Mouse (Mus musculus): ENCODE data around the gene Nkd1. TPM values are rescaled to one million over a fixed set of nuclear protein-coding genes. Genes with fewer than 3 reads are reported as not detected.
A peak's percentile ranks its signal among the peaks of the same experiment; 100 is the strongest.

Nkd1 gene
- polyA plus RNA-seq, 1 experiment = 21.5 TPM

DNA sequence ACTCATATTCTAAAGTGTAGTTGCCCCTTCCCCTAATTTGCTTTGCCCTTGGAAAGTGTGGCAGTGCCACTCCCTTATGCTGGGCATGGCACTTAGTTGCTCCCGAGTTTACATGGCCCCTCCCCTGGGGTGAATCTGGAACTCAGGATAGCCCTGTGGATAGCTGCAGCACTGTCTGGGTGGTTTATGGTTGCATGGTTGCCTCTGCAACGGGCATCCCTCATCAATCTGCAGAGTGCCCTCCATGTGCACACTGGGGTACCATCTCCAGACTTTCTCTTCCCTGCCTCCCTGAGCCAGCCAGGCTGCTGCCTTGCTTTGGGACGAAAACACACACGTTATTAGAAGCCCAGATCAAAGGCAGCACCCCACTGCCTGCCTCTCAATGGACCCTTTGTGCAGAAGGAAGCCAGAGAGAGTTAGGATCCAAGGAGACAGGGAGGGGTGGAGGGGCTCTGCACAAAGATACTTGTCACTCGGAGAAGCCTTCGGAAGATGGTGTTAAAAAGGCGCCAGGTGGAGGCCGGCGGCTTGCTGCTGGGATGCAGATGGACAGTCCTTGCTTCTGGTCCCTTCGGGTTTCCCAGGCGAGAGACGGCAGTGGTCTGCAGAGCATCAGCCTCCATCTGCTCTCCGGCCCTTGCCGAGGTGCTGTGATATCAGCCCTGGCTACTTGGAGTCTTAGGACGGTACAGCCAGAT, 8.9 kb upstream of the Nkd1 start:
- H3K27me3 ChIP-seq (ENCODE audit: control insufficient read depth, insufficient read depth, low read length) = no peaks in the 10 kb centered on the region
- WGBS = 3% methylated on average over 15 of the region's 15 CpGs
- H3K4me3 ChIP-seq (replicated peaks; ENCODE audit: insufficient read depth, low read depth, low read length) = no peak overlapping the region
- TF ChIP-seq POLR2A (IDR thresholded peaks at IDR 0.05; ENCODE audit: borderline replicate concordance, insufficient read depth, low read length) (no peak), CTCF (IDR thresholded peaks at IDR 0.05; ENCODE audit: borderline replicate concordance, insufficient read depth, low read depth, low read length) (no peak)
- peaks cover 15% of the 10 kb centered on the region for H3K4me1 ChIP-seq (ENCODE audit: control insufficient read depth, insufficient read depth, low read length)
- DNase-seq = peak; percentile 44 to 47
- H3K27ac ChIP-seq (ENCODE audit: insufficient read depth, low read length) = no peak overlapping the region

DNA sequence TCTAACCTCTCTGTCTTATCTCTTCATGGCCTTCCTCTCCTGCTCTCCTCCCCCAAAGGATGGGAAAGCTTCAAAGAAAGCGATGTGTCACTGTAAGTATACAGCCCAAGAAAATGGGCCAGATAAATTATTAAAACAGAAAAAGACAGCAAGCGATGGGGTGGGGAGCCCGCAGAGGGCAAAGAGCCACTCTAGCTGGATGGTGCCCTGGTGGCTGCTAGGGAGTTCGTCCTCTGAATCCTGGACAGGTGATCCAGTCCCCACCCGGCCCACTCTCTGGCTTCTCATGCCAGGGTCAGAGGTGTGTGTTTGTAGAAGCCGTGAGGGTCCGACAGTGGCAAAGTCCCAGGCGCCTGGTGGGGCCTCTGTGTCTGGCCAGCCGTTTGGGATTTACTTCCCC, 3.1 kb upstream of the Nkd1 start:
- TF ChIP-seq CTCF (IDR thresholded peaks at IDR 0.05; ENCODE audit: borderline replicate concordance, insufficient read depth, low read depth, low read length) (no peak), POLR2A (IDR thresholded peaks at IDR 0.05; ENCODE audit: borderline replicate concordance, insufficient read depth, low read length) (no peak)
- no peak overlapping the region for H3K27ac ChIP-seq (ENCODE audit: insufficient read depth, low read length)
- DNase-seq = no peak
- H3K4me3 ChIP-seq (replicated peaks; ENCODE audit: insufficient read depth, low read depth, low read length) = no peak overlapping the region
- WGBS = 79% methylated on average over 9 of the region's 9 CpGs
- H3K4me1 ChIP-seq (ENCODE audit: control insufficient read depth, insufficient read depth, low read length) = peaks cover 8% of the 10 kb centered on the region; the same call in 1 of the 2 replicates
- H3K27me3 ChIP-seq (ENCODE audit: control insufficient read depth, insufficient read depth, low read length) = no peaks in the 10 kb centered on the region

DNA sequence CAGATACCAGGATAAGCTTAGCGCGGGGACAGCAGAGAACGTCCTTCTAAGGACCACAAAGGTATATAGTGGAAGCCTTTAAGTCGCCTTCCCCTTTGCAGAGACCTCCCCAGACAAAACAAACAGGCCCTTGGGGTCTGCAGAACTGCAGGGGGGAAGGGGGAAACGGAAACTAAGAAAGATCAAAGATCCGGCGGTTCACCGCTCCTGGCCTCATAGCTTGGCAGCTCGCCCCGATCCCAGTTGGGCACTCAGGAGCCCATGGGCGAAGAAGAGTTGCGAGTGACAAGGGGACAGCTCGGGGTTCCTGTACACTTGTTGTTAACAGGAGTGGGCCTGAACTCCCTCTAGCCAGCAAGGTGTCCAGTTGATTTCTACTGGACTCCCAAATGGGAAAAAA, 773 bp upstream of the Nkd1 start:
- peaks cover 8% of the 10 kb centered on the region; the same call in 1 of the 2 replicates for H3K4me1 ChIP-seq (ENCODE audit: control insufficient read depth, insufficient read depth, low read length)
- no peak overlapping the region for H3K27ac ChIP-seq (ENCODE audit: insufficient read depth, low read length)
- 15% methylated on average over 13 of the region's 13 CpGs for WGBS
- peak; percentile 17 to 26 for DNase-seq
- no peaks in the 10 kb centered on the region for H3K27me3 ChIP-seq (ENCODE audit: control insufficient read depth, insufficient read depth, low read length)
- no peak for TF ChIP-seq CTCF (IDR thresholded peaks at IDR 0.05; ENCODE audit: borderline replicate concordance, insufficient read depth, low read depth, low read length)
- TF ChIP-seq POLR2A (IDR thresholded peaks at IDR 0.05; ENCODE audit: borderline replicate concordance, insufficient read depth, low read length) = no peak
- H3K4me3 ChIP-seq (replicated peaks; ENCODE audit: insufficient read depth, low read depth, low read length) = no peak overlapping the region

DNA sequence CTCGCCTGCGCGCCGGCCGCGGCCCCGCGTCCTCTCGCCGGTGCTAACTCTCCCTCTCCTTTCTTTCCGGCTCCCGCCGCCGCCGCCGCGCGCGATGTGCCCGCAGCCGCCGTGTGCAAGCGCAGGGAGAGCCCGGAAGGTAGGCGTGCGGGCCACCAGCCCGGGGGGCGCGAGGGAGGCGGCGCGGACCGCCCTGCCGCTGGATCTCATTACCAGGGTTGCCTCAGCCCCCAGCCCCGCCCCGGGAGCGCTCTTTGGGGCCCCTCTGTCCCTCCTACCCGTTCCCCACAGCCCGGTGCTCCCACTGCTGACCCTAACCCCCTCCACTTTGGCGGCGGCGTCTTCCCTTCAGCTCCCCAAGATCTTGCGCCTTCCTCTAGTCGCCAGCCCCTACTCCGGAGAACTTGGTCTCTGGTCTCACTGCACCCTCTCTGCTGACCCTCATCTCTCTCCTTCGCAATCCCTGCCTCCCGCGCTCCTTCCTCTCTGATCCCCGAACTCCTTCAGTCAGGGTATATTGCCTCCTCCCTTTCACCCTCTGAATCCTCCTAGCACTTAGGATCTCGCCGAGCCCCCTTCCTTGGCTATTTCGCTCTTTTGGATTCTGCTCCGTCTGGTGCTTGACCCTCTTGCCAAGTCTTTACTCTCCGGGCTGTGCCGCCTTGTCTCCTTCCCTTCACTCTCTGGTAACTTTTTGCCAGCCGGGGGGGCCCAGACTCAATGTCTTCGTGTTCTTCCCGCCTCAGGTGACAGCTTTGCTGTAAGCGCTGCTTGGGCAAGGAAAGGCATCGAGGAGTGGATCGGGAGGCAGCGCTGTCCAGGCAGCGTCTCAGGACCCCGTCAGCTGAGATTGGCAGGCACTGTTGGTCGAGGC, 624 bp downstream of the Nkd1 start:
- Histone ChIP-seq H3K27ac (ENCODE audit: insufficient read depth, low read length) (no peak overlapping the region), H3K4me3 (replicated peaks; ENCODE audit: insufficient read depth, low read depth, low read length) (peak overlapping the region; percentile 67), H3K27me3 (ENCODE audit: control insufficient read depth, insufficient read depth, low read length) (no peaks in the 10 kb centered on the region), H3K4me1 (ENCODE audit: control insufficient read depth, insufficient read depth, low read length) (peaks cover 8% of the 10 kb centered on the region; the same call in 1 of the 2 replicates)
- peak; percentile 32 to 47 for DNase-seq
- under 1% methylated on average over 65 of the region's 65 CpGs for WGBS
- TF ChIP-seq POLR2A (IDR thresholded peaks at IDR 0.05; ENCODE audit: borderline replicate concordance, insufficient read depth, low read length) (no peak), CTCF (IDR thresholded peaks at IDR 0.05; ENCODE audit: borderline replicate concordance, insufficient read depth, low read depth, low read length) (no peak)

DNA sequence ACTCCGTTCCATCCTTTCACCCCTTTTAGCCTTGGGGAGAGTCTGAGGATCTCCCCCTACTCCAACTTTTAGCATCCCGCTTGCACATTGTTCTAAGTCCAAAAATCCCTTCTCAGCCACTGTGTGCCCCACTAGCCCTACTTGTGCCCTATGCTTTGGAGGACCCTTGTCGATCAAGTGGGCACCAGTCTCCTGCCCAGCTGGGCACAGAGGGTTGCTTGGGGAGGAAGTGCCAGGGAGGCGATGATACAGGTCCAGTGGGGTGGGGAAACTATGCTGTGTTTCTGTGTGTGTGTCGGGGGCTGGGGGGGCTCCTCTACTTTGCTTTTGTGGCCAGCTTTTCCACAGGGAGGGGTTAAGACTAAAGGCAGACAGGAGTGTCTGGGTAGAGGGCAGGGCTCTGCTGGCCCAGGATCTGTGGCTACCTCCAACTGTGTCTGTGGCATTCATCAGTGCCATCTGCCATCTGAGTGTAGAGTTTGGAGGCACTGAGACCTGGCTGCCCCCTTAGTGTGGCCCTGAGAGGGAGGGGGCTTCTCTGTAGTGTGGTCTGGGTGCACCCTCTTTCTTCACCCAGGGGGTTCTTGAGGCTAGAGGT, 1.4 kb downstream of the Nkd1 start:
- TF ChIP-seq POLR2A (IDR thresholded peaks at IDR 0.05; ENCODE audit: borderline replicate concordance, insufficient read depth, low read length) (no peak), CTCF (IDR thresholded peaks at IDR 0.05; ENCODE audit: borderline replicate concordance, insufficient read depth, low read depth, low read length) (no peak)
- peak overlapping the region; percentile 67 for H3K4me3 ChIP-seq (replicated peaks; ENCODE audit: insufficient read depth, low read depth, low read length)
- no peaks in the 10 kb centered on the region for H3K27me3 ChIP-seq (ENCODE audit: control insufficient read depth, insufficient read depth, low read length)
- DNase-seq = peak; percentile 35 to 37
- H3K4me1 ChIP-seq (ENCODE audit: control insufficient read depth, insufficient read depth, low read length) = peaks cover 8% of the 10 kb centered on the region; the same call in 1 of the 2 replicates
- H3K27ac ChIP-seq (ENCODE audit: insufficient read depth, low read length) = no peak overlapping the region
- WGBS = 13% methylated on average over 5 of the region's 5 CpGs

DNA sequence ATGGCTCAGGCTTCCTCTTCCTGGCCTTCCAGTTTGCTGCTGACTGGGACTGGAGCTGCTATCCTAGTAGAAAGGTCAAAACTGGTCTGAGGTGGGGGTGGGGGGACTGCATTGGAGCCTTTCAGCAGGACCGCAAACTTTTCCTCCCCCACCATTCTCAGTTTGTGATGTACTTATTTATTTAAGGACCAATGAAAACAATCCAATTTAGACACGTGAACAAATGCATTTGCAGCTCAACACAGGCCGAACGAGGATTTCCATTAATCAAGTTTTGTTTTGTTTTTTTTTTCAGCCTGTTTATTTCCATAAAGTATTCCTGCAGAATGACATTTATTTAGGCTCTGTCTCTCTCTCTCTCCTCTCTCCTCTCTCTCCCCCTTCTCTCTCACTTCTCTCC, 2.5 kb downstream of the Nkd1 start:
- peaks cover 8% of the 10 kb centered on the region; the same call in 1 of the 2 replicates for H3K4me1 ChIP-seq (ENCODE audit: control insufficient read depth, insufficient read depth, low read length)
- H3K4me3 ChIP-seq (replicated peaks; ENCODE audit: insufficient read depth, low read depth, low read length) = no peak overlapping the region
- TF ChIP-seq POLR2A (IDR thresholded peaks at IDR 0.05; ENCODE audit: borderline replicate concordance, insufficient read depth, low read length) (no peak), CTCF (IDR thresholded peaks at IDR 0.05; ENCODE audit: borderline replicate concordance, insufficient read depth, low read depth, low read length) (no peak)
- DNase-seq = no peak
- H3K27me3 ChIP-seq (ENCODE audit: control insufficient read depth, insufficient read depth, low read length) = no peaks in the 10 kb centered on the region
- H3K27ac ChIP-seq (ENCODE audit: insufficient read depth, low read length) = no peak overlapping the region
- 84% methylated on average over 4 of the region's 4 CpGs for WGBS

DNA sequence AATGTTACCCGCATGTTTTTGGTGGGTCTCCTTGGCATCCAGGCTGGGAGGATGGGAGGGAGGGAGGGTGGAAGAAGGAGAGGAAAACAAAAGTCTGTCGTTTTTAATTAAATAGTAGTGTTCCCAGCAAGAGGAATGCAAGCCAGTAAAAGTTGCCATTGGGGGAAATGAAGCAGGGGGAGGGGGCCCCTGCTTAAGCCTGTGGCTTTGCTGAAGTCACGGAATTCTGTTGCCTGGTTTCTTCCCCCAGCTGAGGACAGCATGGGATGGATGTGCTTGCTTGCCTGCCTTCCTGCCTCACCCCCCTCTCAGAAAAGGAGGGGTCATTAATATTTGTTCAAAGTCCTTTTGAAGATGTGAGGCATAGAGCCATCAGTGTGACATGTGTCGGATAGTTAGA, 3.0 kb downstream of the Nkd1 start:
- peaks cover 8% of the 10 kb centered on the region; the same call in 1 of the 2 replicates for H3K4me1 ChIP-seq (ENCODE audit: control insufficient read depth, insufficient read depth, low read length)
- DNase-seq = no peak
- WGBS = 61% methylated on average over 4 of the region's 4 CpGs
- TF ChIP-seq CTCF (IDR thresholded peaks at IDR 0.05; ENCODE audit: borderline replicate concordance, insufficient read depth, low read depth, low read length) (no peak), POLR2A (IDR thresholded peaks at IDR 0.05; ENCODE audit: borderline replicate concordance, insufficient read depth, low read length) (no peak)
- H3K27ac ChIP-seq (ENCODE audit: insufficient read depth, low read length) = no peak overlapping the region
- no peak overlapping the region for H3K4me3 ChIP-seq (replicated peaks; ENCODE audit: insufficient read depth, low read depth, low read length)
- no peaks in the 10 kb centered on the region for H3K27me3 ChIP-seq (ENCODE audit: control insufficient read depth, insufficient read depth, low read length)
